Mouse (Mus musculus) liver, adult 2 months (tissue): Measurements from ENCODE around the gene Kdm1b.

Source experiments
- CTCF ChIP-seq: fragments of 200-500 bp; IDR thresholded peaks from 2 replicates; pipeline ENCODE4 v1.5.1; 2011; ENCODE audit warnings: low read depth, low read length, control low read depth
- POLR2A ChIP-seq: fragments of 200-500 bp; IDR thresholded peaks from 2 replicates; pipeline ENCODE4 v1.6.1; 2011; ENCODE audit warnings: low read length, control low read depth; ENCODE audit not compliant: insufficient read depth; ENCODE audit errors: extremely low read depth

DNA sequence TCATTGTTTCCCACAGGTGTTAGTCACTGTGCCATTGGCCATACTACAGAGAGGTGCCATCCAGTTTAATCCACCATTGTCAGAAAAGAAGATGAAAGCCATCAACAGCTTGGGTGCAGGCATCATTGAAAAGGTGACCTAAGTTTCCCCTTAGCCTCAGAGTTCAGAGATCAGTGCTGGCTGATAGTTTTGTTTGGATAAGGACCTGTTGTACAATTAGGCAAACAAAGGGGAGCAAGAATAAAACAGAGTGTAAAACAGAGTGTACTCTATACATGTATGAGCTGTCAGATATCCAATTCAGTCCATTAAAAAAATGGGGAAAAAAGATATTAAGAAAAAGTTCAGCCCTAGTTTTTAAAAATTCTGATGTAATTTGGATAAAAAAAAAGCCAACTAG lies 34.1 kb downstream of the Kdm1b start:
- TF ChIP-seq CTCF: no peak
- TF ChIP-seq POLR2A: no peak
